Mouse (Mus musculus) embryonic stem cell, embryonic (primary cell): ENCODE measurements at regions not wholly inside any gene's neighbourhood (a gene's known extent, or its start where the extent isn't known, plus 50 kb on each side); places are given as distances from the start of the nearest gene placed in this dataset.

Experiments
- CTCF ChIA-PET, 4 experiments: fragments of 300-600 bp in 2 of 4; fragments of 350-600 bp in 2 of 4; sonication (Branson Sonifier 250); formaldehyde crosslinking; loops; one replicate each; lab custom pipeline; 2022; ENCODE audit warnings: inconsistent platforms in 2 of 4; lab: Charles Lee
- POLR2A ChIA-PET, 4 experiments: fragments of 300-600 bp in 2 of 4; fragments of 350-600 bp in 2 of 4; sonication (Branson Sonifier 250); formaldehyde crosslinking; loops; one replicate each; lab custom pipeline; 2022; ENCODE audit warnings: antibody characterized with exemption in 4 of 4, inconsistent platforms in 1 of 4; lab: Charles Lee

GRCm38 (mm10) chr5:64663766-64664165 is 139.4 kb upstream of the Klf3 start:
- POLR2A ChIA-PET: no interaction called here
- CTCF ChIA-PET: no interaction called here

- ChIA-PET CTCF (no interaction called here), POLR2A (no interaction called here)
Measured at GRCm38 (mm10) chr5:64665064-64665463, 138.1 kb upstream of the Klf3 start.

- ChIA-PET POLR2A (interaction anchor here in 2 of 4 experiments (0.6 to 1.4 kb wide), 2 partner anchors 10 to 211 kb away, joined by 4 read pairs; no protein-coding TSS in a partner anchor), CTCF (no interaction called here)
Measured at GRCm38 (mm10) chr5:64666256-64666655, 136.9 kb upstream of the Klf3 start.

- ChIA-PET POLR2A (interaction anchor here in 3 of 4 experiments (0.5 to 3.4 kb wide), 8 partner anchors 9 to 24 kb away, joined by 3 to 15 read pairs (median 4); no protein-coding TSS in a partner anchor), CTCF (interaction anchor here in 1 of 4 experiments (0.6 kb wide), 1 partner anchor 163 kb away, joined by 8 read pairs; no protein-coding TSS in a partner anchor)
Measured at GRCm38 (mm10) chr5:64667053-64667452, 136.1 kb upstream of the Klf3 start.

- ChIA-PET CTCF (no interaction called here), POLR2A (interaction anchor here in 1 of 4 experiments (0.6 to 0.9 kb wide), 2 partner anchors 28 to 132 kb away, joined by 3 read pairs; no protein-coding TSS in a partner anchor)
Measured at GRCm38 (mm10) chr5:64673861-64674260, 129.3 kb upstream of the Klf3 start.

GRCm38 (mm10) chr5:64676214-64676945 is 126.8 kb upstream of the Klf3 start:
- CTCF ChIA-PET: no interaction called here
- POLR2A ChIA-PET: interaction anchor here in 2 of 4 experiments (0.8 to 1.7 kb wide), 6 partner anchors 10 to 76 kb away, joined by 3 to 4 read pairs (median 3); no protein-coding TSS in a partner anchor

- POLR2A ChIA-PET: interaction anchor here in 2 of 4 experiments (0.8 to 1.8 kb wide), 7 partner anchors 10 to 77 kb away, joined by 3 to 7 read pairs (median 4); no protein-coding TSS in a partner anchor
- CTCF ChIA-PET: no interaction called here
Measured at GRCm38 (mm10) chr5:64676946-64677588, 126.1 kb upstream of the Klf3 start.

GRCm38 (mm10) chr5:64678706-64679105 is 124.5 kb upstream of the Klf3 start:
- POLR2A ChIA-PET: interaction anchor here in 2 of 4 experiments (1.3 to 1.9 kb wide), 8 partner anchors 21 to 127 kb away, joined by 3 to 9 read pairs (median 4); no protein-coding TSS in a partner anchor

GRCm38 (mm10) chr5:64679996-64680625 is 123.1 kb upstream of the Klf3 start:
- POLR2A ChIA-PET: interaction anchor here in 3 of 4 experiments (0.6 to 1.9 kb wide), 28 partner anchors 8 to 184 kb away, joined by 3 to 11 read pairs (median 4); no protein-coding TSS in a partner anchor
- CTCF ChIA-PET: interaction anchor here in 2 of 4 experiments (0.5 to 0.7 kb wide), 2 partner anchors 133 to 136 kb away, joined by 3 to 7 read pairs; no protein-coding TSS in a partner anchor

More at GRCm38 (mm10) chr5:64678706-64679105, 124.5 kb upstream of the Klf3 start:
- CTCF ChIA-PET: no interaction called here

GRCm38 (mm10) chr5:64681161-64681560 is 122.0 kb upstream of the Klf3 start:
- CTCF ChIA-PET: interaction anchor here in 1 of 4 experiments (0.6 kb wide), 1 partner anchor 34 kb away, joined by 4 read pairs; no protein-coding TSS in a partner anchor
- POLR2A ChIA-PET: interaction anchor here in 1 of 4 experiments (0.5 to 1.2 kb wide), 3 partner anchors 19 to 1651 kb away, joined by 3 read pairs; no protein-coding TSS in a partner anchor

- CTCF ChIA-PET: no interaction called here
- POLR2A ChIA-PET: interaction anchor here in 1 of 4 experiments (1.2 to 1.3 kb wide), 2 partner anchors 11 to 20 kb away, joined by 3 read pairs; no protein-coding TSS in a partner anchor
Measured at GRCm38 (mm10) chr5:64682326-64682845, 120.8 kb upstream of the Klf3 start.

GRCm38 (mm10) chr5:64683419-64683818 is 119.8 kb upstream of the Klf3 start:
- POLR2A ChIA-PET: interaction anchor here in 1 of 4 experiments (0.8 kb wide), 1 partner anchor 19 kb away, joined by 3 read pairs; no protein-coding TSS in a partner anchor

GRCm38 (mm10) chr5:64684275-64684674 is 118.9 kb upstream of the Klf3 start:
- POLR2A ChIA-PET: interaction anchor here in 1 of 4 experiments (1.1 to 1.4 kb wide), 3 partner anchors 16 to 183 kb away, joined by 3 to 8 read pairs (median 4); no protein-coding TSS in a partner anchor
- CTCF ChIA-PET: no interaction called here

More at GRCm38 (mm10) chr5:64683419-64683818, 119.8 kb upstream of the Klf3 start:
- CTCF ChIA-PET: no interaction called here

GRCm38 (mm10) chr5:64690148-64690547 is 113.0 kb upstream of the Klf3 start:
- CTCF ChIA-PET: interaction anchor here in 1 of 4 experiments (0.6 kb wide), 1 partner anchor 69 kb away, joined by 9 read pairs; no protein-coding TSS in a partner anchor

GRCm38 (mm10) chr5:64691406-64692100 is 111.6 kb upstream of the Klf3 start:
- CTCF ChIA-PET: no interaction called here
- POLR2A ChIA-PET: interaction anchor here in 2 of 4 experiments (0.5 to 0.6 kb wide), 2 partner anchors 112 to 117 kb away, joined by 3 to 7 read pairs; no protein-coding TSS in a partner anchor

More at GRCm38 (mm10) chr5:64690148-64690547, 113.0 kb upstream of the Klf3 start:
- POLR2A ChIA-PET: interaction anchor here in 2 of 4 experiments (1.2 to 1.9 kb wide), 2 partner anchors 10 to 123 kb away, joined by 3 to 5 read pairs; no protein-coding TSS in a partner anchor

- ChIA-PET CTCF (interaction anchor here in 1 of 4 experiments (0.7 kb wide), 1 partner anchor 900 kb away, joined by 5 read pairs; no protein-coding TSS in a partner anchor), POLR2A (interaction anchor here in 2 of 4 experiments (0.6 to 1.9 kb wide), 5 partner anchors 10 to 173 kb away, joined by 3 to 10 read pairs (median 5); no protein-coding TSS in a partner anchor)
Measured at GRCm38 (mm10) chr5:64692335-64692734, 110.9 kb upstream of the Klf3 start.

GRCm38 (mm10) chr5:64693616-64694015 is 109.6 kb upstream of the Klf3 start:
- ChIA-PET POLR2A (interaction anchor here in 1 of 4 experiments (1.0 to 1.9 kb wide), 2 partner anchors 9 to 11 kb away, joined by 3 to 5 read pairs; no protein-coding TSS in a partner anchor), CTCF (interaction anchor here in 2 of 4 experiments (0.5 to 0.9 kb wide), 2 partner anchors 9 to 190 kb away, joined by 3 read pairs; no protein-coding TSS in a partner anchor)
